Mouse (Mus musculus) liver, embryonic 16.5 days (tissue): ENCODE measurements around the gene Pla1a. TPM values are rescaled to one million over a fixed set of nuclear protein-coding genes. Genes with fewer than 3 reads are reported as not detected.

ENCODE experiments used
- ATAC-seq: fragments of 200-750 bp; cut with Nextera tagmentation; 2 replicates; pipeline ENCODE4 v1.8.0; 2017; ENCODE audit warnings: low read depth, mild to moderate bottlenecking, moderate number of reproducible peaks, moderate library complexity
- H3K27ac ChIP-seq: fragments of 300-500 bp; sonication (generic); 2 replicates; pipeline ENCODE4 v1.5.1; 2014; ENCODE audit warnings: mild to moderate bottlenecking, low read length
- H3K27me3 ChIP-seq: fragments of 300-500 bp; sonication (generic); 2 replicates; pipeline ENCODE4 v1.6.1; 2014; ENCODE audit warnings: low read depth, low read length, mixed read lengths; ENCODE audit not compliant: control insufficient read depth, insufficient read depth
- H3K36me3 ChIP-seq: fragments of 300-500 bp; sonication (generic); 2 replicates; pipeline ENCODE4 v1.6.1; 2014; ENCODE audit warnings: mild to moderate bottlenecking; ENCODE audit not compliant: control insufficient read depth, insufficient read depth
- H3K4me1 ChIP-seq: fragments of 300-500 bp; sonication (generic); 2 replicates; pipeline ENCODE4 v1.6.1; 2014; ENCODE audit warnings: low read depth, low read length, mixed read lengths; ENCODE audit not compliant: control insufficient read depth
- H3K4me2 ChIP-seq: fragments of 300-500 bp; sonication (generic); 2 replicates; pipeline ENCODE4 v1.6.1; 2014; ENCODE audit warnings: low read depth, low read length, mixed read lengths
- H3K4me3 ChIP-seq: fragments of 300-500 bp; sonication (generic); 2 replicates; pipeline ENCODE4 v1.5.1; 2014; ENCODE audit warnings: low read depth, mild to moderate bottlenecking, low read length
- H3K9ac ChIP-seq: fragments of 300-500 bp; sonication (generic); 2 replicates; pipeline ENCODE4 v1.6.1; 2014; ENCODE audit warnings: low read depth, low read length
- H3K9me3 ChIP-seq: fragments of 300-500 bp; sonication (generic); replicated peaks from 2 replicates; pipeline ENCODE4 v1.6.1; 2016; ENCODE audit warnings: low read length; ENCODE audit not compliant: control insufficient read depth
- WGBS: fragments of 180-500 bp; shearing (Covaris S2); extraction: QIAGEN DNeasy Blood & Tissue Kit; methylation state at CpG from one replicate; pipeline ENCODE4 v1.1.7; 2014; ENCODE audit not compliant: insufficient replicate concordance; 5-methylcytosine and 5-hydroxymethylcytosine counted together
- polyA plus RNA-seq: library from polyadenylated mRNA; unstranded; fragments of >200 nt; fragmentation: Nextera tagmentation; extraction: Ambion mirVana; gene quantifications from 2 replicates; pipeline ENCODE4 v1.2.1, GENCODE M21; 2015

The Pla1a gene
- polyA plus RNA-seq, 1 experiment from 2014 or later = 40.4 TPM

DNA sequence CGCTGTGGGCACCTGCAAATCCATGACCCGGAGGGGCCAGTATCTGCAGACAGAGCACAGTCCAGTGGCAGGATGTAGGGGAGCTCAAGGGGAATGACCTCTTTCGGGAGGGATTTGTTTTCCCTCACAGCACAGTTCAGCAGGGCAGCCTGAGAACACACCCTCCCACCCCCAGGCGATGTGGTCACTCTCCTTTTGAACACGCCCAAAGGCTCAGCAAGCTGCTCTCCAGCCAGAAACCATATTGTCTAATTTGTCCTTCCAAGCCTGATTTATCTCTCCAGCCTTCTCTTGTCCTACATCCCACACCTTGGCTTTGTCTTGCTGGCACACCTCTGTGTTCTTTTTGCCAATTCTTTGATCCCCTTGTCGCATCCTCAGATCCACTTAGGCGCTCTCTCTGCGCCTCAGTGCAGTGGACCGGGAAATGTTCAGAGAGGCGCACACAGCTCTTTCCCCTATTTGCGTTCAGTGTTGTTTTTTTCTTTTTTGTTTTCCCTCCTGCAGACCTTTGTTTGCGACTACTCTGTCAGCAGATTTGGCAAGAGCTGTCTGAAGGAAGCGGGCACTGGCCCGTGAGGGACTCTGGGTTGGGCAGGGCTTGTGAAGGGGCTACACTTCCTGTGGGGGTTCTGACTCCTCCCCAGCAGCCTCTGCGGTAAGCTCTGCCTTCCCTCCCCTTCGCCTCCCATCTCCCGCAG, 33.3 kb downstream of the Pla1a start:
- peak overlapping the region; percentile 75 for H3K27ac ChIP-seq
- peak; percentile 89 for ATAC-seq
- H3K9ac ChIP-seq = peak overlapping the region; percentile 3; the same call in 1 of the 2 replicates
- H3K36me3 ChIP-seq = no peaks in the 10 kb centered on the region
- no peaks in the 10 kb centered on the region for H3K9me3 ChIP-seq
- H3K4me3 ChIP-seq = peak overlapping the region; percentile 18
- peaks cover 16% of the 10 kb centered on the region for H3K4me1 ChIP-seq
- H3K4me2 ChIP-seq = peak overlapping the region; percentile 41; the same call in 1 of the 2 replicates
- WGBS = 14% methylated on average over 17 of the region's 17 CpGs
- no peaks in the 10 kb centered on the region for H3K27me3 ChIP-seq

DNA sequence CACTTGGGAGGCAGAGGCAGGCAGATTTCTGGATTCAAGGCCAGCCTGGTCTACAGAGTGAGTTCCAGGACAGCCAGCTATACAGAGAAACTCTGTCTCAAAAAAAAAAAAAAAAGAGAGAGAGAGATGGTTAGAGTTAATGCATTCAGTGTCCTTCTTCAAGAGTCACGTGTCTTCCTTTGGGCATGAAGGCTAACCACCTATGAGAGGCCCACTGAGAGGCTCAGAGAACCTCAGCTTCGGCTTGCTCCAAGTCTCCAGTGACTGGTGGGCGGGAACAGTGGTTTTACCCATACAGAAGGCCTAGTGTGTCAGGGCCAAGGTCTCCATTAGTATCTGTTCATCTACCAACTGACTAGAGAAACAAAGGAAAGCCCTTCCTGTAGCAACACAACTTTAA, 33.9 kb downstream of the Pla1a start:
- Histone ChIP-seq H3K27ac (peak overlapping the region; percentile 75), H3K4me1 (peaks cover 16% of the 10 kb centered on the region), H3K9me3 (no peaks in the 10 kb centered on the region), H3K36me3 (no peaks in the 10 kb centered on the region), H3K4me3 (no peak overlapping the region), H3K27me3 (no peaks in the 10 kb centered on the region), H3K4me2 (0 out of 2 replicates have a peak overlapping the region, but pooled peaks have one; percentile 41), H3K9ac (no peak overlapping the region)
- 24% methylated on average over 3 of the region's 3 CpGs for WGBS
- peak; percentile 4; the same call in 1 of the 2 replicates for ATAC-seq

DNA sequence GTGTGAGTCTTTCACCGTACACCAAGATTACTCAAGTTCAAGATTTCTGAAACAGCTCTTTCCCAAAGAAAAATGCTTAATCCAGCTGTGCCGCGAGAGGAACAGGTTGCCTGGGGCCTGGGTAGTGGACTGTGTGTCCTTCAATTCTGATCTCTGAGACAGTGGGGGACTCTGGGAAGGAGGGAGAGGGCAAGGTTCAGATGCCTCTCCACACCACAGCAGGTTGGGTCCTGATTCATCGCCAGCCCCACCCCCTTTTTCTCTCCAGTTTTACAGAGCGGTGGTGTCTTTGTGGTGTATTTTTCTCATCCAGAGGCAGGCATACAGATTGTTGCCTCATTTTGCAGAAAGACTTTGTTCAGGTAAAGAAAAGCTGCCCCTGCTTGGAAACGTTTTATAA, 34.7 kb downstream of the Pla1a start:
- Histone ChIP-seq H3K4me2 (no peak overlapping the region), H3K9me3 (no peaks in the 10 kb centered on the region), H3K4me3 (no peak overlapping the region), H3K9ac (no peak overlapping the region), H3K36me3 (no peaks in the 10 kb centered on the region), H3K27me3 (no peaks in the 10 kb centered on the region), H3K27ac (no peak overlapping the region), H3K4me1 (peaks cover 16% of the 10 kb centered on the region)
- ATAC-seq = no peak
- WGBS = 67% methylated on average over 6 of the region's 6 CpGs

DNA sequence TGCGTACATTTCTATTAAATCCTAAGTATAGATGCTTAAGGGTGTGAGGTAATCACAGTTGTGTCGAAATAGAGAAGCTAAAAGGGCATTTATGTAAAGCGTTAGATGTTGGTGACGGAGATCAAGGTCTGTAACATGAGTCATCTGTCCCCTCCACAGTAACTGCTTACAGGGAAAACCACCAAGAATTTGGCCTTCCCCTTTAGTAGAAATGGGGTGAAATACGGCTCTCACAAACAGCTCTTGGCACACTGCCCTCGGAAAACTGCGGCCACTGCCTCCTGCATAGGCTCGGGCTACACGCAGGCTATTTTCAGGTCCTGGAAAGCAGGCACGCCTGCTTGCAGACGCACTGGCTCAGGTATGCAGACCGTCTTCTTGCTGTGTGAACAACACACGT, 36.8 kb downstream of the Pla1a start:
- WGBS = 35% methylated on average over 13 of the region's 13 CpGs
- H3K9me3 ChIP-seq = no peaks in the 10 kb centered on the region
- H3K4me1 ChIP-seq = peaks cover 16% of the 10 kb centered on the region
- no peak overlapping the region for H3K4me3 ChIP-seq
- H3K27ac ChIP-seq = peak overlapping the region; percentile 34
- ATAC-seq = peak; percentile 14; the same call in 1 of the 2 replicates
- no peaks in the 10 kb centered on the region for H3K27me3 ChIP-seq
- H3K9ac ChIP-seq = no peak overlapping the region
- no peak overlapping the region for H3K4me2 ChIP-seq
- no peaks in the 10 kb centered on the region for H3K36me3 ChIP-seq

DNA sequence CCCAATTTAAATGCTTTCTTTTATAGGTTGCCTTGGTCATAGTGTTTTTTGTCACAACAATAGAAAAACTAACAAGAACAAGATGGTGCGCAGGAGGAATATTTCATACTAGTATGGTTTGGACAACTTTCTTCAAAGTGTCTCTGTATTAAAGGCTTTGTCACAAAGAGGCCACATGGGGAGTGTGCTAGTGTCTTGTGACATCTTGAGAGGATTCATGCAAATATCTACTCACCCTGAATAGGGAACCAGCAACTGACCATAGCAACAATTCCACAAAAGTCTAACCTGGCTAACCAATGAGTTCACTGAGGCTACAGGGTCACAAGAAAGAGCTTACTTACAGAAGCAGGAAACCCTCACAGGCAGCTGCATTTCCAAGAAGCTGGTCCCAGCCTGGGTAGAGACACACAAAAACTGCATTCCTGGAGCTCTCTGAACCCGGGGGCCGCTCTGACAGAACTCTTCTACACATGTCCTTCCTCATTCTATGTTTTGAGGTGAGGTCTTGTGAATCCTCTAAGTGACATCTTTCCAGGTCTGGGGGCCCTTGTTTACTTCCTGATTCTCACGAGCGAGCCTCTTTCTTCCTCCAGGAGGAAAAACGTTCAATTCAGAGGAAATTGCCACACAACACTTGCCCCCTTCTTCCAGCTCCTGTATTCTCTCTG, 37.8 kb downstream of the Pla1a start:
- no peak overlapping the region for H3K4me2 ChIP-seq
- H3K4me1 ChIP-seq = peaks cover 16% of the 10 kb centered on the region
- no peak for ATAC-seq
- H3K4me3 ChIP-seq = no peak overlapping the region
- no peak overlapping the region for H3K9ac ChIP-seq
- no peaks in the 10 kb centered on the region for H3K36me3 ChIP-seq
- H3K27ac ChIP-seq = no peak overlapping the region
- H3K27me3 ChIP-seq = no peaks in the 10 kb centered on the region
- WGBS = 31% methylated on average over 6 of the region's 6 CpGs
- H3K9me3 ChIP-seq = no peaks in the 10 kb centered on the region

DNA sequence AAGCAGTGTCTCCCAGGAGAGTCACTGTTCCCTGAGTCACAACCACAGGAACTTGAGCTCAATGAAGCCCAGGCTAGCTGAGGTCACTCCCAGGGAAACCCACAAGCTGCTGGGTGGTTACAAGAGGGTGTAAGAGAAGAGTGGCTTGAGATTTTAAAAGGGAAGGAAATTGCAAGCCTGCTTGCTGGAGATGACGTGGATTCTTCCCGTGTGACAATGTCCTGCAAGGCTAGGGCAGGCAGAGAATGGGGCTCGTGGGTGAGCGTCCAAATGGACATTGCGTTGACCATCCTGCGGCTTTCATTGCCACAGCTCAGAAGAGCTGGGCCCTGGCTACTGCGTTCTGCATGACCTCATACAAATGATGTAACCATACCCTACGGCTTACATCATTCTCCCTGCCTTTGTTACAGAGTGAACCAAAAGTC, 38.7 kb downstream of the Pla1a start:
- no peaks in the 10 kb centered on the region for H3K36me3 ChIP-seq
- no peaks in the 10 kb centered on the region for H3K9me3 ChIP-seq
- no peak overlapping the region for H3K27ac ChIP-seq
- no peaks in the 10 kb centered on the region for H3K27me3 ChIP-seq
- no peak overlapping the region for H3K4me3 ChIP-seq
- 49% methylated on average over 8 of the region's 8 CpGs for WGBS
- no peak overlapping the region for H3K4me2 ChIP-seq
- ATAC-seq = no peak
- no peak overlapping the region for H3K9ac ChIP-seq
- peaks cover 6% of the 10 kb centered on the region for H3K4me1 ChIP-seq

DNA sequence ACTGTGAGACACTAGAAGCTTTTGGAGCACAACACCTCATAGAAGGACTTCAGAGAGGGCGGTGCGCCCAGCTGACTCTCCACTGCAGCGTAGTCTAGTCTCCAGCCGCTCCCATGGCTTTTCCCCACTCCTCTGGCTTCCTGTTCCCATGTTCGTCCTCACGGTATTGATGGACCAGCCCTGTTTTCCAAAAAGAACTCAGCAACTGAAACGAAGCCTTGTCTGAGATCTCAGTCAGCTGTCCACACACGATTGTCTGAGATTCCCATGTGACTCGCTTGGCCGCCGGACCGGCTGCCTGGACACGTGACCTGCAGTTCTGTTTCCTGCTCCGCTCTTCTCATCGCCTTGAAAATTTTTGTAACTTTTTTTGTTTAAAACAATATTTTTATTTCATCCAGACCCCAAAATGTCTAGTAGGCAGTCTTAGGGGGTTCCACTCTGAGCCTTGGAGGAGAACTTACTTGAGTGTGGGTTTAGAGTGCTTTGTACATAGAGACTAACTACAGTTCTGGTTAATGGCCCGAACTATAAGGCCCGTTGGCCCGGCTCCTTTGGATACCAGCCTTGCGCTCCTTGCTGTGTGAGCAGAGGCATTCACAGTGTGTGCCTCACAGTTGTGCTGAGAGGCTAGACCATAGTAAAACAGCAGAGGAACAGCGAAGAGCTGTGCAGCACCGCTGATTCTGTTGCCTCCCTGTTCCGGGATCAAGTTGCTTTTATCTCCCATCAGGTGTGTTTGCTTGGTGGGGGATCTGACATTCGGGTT, 40.6 kb downstream of the Pla1a start:
- H3K36me3 ChIP-seq = no peaks in the 10 kb centered on the region
- H3K4me1 ChIP-seq = peaks cover 8% of the 10 kb centered on the region
- no peak for ATAC-seq
- H3K27ac ChIP-seq = no peak overlapping the region
- H3K9me3 ChIP-seq = no peaks in the 10 kb centered on the region
- 76% methylated on average over 23 of the region's 23 CpGs for WGBS
- H3K9ac ChIP-seq = no peak overlapping the region
- no peak overlapping the region for H3K4me2 ChIP-seq
- H3K27me3 ChIP-seq = no peaks in the 10 kb centered on the region
- no peak overlapping the region for H3K4me3 ChIP-seq

DNA sequence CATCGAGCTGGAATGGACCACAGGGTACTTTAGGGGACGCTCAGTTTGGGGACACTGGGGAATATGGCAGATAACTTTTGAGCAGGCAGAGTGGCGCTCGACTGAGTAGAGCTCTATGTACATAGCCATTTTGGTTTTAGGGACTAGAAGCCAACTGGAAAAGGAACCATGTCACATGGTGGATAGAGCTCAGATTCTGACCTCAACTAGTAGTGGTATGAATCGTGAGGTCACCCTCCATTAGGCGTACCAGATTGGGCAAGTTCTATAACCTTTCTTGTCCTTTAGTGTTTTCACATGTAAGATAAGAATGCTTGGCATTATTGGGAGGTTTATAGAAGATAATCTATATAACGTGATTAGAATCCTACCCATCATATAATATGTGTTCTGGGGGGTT, 42.6 kb downstream of the Pla1a start:
- no peaks in the 10 kb centered on the region for H3K36me3 ChIP-seq
- H3K9me3 ChIP-seq = no peaks in the 10 kb centered on the region
- H3K27me3 ChIP-seq = no peaks in the 10 kb centered on the region
- no peak for ATAC-seq
- 76% methylated on average over 7 of the region's 7 CpGs for WGBS
- no peak overlapping the region for H3K4me2 ChIP-seq
- peaks cover 17% of the 10 kb centered on the region for H3K4me1 ChIP-seq
- H3K27ac ChIP-seq = no peak overlapping the region
- no peak overlapping the region for H3K9ac ChIP-seq
- H3K4me3 ChIP-seq = no peak overlapping the region
